Mouse (Mus musculus) spleen, adult 2 months (tissue): ENCODE measurements around the gene Hsd17b14.

Experiments used
- CTCF ChIP-seq: fragments of 200-500 bp; IDR thresholded peaks from 2 replicates; pipeline ENCODE4 v1.5.1; 2011; ENCODE audit warnings: mild to moderate bottlenecking, inconsistent platforms; ENCODE audit not compliant: insufficient read depth, insufficient read length, insufficient replicate concordance; ENCODE audit errors: extremely low read depth
- POLR2A ChIP-seq: fragments of 200-500 bp; IDR thresholded peaks from 2 replicates; pipeline ENCODE4 v1.6.1; 2011; ENCODE audit warnings: low read depth, low read length, inconsistent platforms

- no peak for TF ChIP-seq POLR2A
- no peak for TF ChIP-seq CTCF
These were observed 10.1 kb downstream of the Hsd17b14 start for GRCm38 (mm10) chr7:45564811-45565210.
